Mouse (Mus musculus) thymus, adult 18-20 months (tissue): ENCODE data around the gene Dpp6.

Experiments used
- DNase-seq, 2 experiments: peaks; one replicate each; pipeline ENCODE4 v3.0.0; 2022; ENCODE audit warnings: mixed read lengths in 2 of 2

Gene Dpp6

DNA sequence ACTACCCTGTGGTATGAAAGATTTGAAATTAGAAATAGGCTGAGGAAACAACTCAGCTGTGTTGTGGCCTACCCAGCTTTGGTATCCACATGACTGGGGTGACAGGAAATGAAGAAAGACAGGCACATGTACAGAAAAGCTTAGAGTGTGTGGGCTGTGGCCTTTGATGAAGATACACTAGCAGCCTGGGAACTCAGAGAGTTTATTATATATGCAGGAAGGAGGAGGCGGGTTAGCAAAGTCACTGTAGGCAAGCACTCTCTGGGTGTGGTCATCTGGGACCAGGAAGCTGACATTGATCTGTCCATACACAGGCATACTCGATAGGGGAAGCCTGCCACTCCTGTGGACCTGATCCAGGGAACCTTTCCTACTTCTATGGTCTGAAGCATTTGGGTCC is 487.1 kb downstream of the Dpp6 start:
- DNase-seq = peak in 1 of 2 experiments; percentile 30

DNA sequence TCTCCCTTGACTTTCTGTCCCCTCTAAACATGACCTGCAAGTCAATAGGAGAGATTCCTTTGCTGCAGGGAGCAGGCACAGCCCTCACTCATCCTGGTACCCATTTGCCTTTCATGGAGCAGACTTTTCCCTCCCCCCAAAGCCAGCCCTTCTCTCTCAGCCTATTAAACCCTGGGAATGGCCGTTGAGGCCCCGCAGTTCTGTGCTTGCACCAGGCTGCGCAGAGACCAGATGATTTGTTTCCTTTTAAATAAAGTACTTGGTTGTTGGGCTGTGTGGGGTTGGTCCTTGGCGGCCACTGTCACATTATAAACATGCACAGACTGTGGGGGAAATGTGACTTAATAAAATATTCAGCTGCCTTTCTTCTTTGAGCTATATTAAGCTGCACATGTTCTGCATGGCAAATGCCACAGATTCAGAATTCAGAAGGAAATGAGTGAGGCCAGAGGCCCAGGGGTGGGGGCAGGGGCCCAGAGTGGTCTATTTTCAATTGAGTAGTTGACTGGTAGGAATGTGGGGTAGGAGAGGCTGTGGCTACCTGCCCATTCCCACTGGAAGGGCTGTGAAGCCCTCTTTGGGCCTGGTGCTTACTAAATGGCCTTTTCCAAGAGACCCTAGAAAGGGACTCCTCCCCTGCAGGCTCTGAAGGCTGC is 489.6 kb downstream of the Dpp6 start:
- no peak for DNase-seq

DNA sequence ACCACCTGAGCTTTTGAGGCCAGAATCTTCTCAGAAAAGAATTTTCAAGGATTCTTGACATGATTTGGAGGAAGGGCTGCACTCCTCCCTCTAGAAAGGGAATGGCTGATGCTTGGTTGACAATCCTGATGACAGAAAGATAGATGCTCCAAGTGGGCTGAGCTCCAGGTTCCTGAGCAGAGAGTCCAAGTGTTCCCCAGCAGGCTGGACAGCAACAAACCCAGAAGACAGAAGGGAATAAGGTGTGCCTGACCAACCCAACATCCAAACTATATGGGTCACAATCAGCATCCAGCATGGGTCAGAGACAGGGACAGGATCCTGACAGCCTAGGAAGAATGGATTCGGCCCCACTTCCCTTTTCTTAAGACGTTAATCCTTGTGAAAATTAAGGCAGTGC is 493.2 kb downstream of the Dpp6 start:
- DNase-seq = no peak

DNA sequence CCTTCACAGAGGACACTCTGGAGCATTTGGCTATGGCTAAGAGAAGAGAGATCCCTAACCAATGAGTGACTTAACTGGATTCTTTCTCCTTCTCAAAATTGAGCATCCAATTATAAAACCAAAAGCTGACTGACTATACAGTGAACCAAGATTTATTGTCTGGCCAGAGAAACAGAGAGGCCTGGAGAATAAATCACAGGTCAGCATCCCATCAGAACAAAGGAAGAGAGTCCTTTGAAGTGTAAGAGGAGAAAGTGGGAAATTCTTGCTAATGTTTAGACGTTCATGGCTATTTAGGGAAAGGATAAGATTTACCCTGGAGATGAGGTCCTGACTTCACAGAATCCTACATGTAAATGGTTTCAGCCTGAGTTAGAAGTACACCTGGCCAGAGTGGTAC is 499.7 kb downstream of the Dpp6 start:
- no peak for DNase-seq

DNA sequence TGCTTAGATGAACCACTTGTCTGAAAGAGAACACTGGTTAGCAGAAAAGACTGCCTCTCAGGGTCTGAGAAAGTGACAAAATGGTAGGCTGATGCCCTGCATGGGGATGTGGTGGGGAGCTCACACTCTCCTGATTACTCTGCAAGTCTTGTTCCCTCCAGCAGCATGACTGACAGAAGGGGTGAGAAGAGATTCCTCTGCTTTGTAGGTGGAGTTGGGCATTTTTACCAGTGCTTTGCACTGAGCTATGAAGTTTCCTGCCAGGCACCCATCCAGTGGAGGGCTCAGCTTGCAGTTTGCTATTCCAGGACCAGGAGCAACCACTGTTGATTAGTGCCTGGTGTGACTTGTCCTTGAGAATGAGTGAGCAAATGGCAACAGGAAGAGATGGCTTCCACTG is 500.3 kb downstream of the Dpp6 start:
- DNase-seq = no peak

DNA sequence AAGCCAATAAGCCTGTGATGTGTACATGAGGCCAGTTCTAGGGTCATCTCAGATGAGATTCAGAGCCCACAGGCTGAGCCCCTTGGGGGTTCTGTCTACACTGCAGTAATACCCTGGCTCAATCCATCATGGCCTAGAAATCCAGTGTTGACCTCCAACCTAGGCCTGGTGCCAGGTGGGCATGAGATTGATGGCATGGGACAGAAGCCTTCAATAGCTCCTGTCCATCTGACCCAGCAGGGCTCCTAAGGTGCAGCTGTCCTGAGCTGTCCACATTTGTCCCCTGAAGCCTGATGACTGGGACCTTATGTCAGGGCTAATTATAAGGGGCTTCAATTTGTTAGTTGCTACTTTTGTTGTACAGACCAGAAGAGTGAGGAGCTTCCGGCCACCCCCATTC is 500.8 kb downstream of the Dpp6 start:
- no peak for DNase-seq

DNA sequence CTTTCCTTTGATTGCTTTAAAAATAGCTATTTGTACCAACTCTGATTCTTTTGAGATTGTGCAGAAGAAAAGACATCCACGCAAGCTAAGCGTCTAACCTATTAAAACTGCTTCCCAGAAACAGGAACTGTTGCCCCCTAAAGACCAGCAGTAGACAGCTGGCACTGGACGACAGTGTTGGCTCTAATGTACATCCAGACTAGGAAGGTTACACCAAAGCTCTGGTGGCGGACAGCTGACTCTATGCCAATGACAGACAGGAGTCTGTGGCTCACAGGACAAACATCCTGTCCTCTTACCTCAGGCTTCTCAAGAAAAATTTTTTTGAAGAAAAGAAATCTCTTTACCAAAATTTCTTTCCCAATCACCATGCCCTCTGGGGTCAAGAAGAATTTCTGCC is 502.7 kb downstream of the Dpp6 start:
- no peak for DNase-seq

DNA sequence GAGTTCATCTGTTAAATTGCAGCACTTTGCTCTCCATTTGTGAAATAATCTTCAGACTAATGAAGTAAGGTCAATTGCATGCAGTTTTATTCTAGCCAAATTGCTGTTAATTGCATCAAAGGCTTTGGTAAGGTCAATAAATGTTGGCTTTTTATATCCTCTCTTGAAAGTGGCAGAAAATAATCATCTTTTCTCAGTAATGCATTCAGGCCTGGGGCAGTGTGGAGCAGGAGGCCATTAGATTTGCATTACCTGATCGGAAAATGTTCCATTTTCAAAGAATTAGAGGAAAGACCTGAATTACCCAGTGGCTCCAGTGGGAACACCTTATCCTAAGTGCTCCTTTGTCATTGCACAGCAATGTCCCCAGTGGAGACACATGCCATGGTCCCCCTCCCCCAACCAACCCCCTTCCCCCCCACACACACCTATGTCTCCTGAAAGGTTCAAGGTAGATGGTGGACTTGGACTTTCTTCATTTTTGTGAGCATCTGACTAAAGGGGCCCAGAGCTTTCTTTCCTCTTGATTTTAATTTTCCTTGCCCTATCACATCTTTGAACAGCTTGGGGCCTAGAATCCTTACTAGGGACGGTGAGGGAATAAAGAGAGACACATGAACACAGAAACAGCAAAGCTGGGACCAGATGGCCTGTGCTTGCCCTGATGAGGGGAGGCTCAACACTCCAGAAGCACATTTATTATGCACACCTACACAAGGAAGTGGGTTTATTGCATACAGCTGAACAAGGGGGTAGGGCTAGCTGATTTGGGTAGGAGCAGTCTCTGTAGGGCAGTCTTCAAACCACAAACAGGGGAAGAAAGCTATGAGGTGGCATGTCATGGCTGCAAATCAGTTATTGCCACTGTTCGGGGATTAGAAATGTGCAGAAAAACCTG is 506.1 kb downstream of the Dpp6 start:
- DNase-seq = no peak

DNA sequence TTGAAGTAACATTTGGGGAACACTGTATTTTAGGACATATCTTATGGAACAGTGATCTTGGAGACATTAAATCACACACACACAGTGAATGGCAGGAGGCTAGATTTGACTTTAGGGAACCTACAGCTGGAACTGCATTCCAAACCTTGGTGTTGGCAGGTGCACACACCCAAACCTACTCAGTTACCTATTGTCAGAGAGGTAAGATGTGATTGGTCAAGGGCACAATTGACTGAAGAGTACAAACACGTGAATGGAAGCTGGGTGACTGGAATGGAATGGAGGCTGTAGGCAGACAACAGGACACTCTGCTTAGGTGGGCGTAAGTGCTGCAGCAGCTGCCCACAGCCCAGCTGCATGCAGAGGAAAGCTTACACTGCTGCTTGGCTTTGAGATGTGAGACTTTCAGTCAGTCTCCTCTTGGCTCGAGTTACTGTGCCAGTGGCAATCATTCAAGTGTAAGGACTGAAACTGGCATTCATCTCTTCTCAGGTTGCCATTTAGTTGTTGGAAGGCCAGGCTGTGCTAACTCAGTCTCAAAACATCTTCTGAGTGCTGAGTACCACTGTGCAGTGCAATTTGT is 507.4 kb downstream of the Dpp6 start:
- DNase-seq = no peak

DNA sequence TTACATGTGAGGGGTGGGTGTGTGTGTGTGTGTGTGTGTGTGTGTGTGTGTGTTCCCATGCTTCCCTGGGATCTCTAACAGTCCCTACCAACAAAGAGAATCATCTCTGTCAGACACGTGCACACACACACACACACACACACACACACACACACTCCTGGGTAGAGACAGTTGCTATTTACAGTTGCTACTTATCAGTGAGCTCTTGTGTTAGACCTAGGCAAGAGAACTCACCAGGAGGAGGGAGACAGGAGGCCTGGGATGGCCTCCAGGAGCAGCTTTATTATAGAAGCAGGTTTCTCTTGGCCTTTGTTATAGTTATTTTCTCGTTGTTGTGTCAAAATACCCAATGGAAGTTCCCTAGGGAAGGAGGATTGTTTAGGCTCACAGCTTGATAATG is 519.7 kb downstream of the Dpp6 start:
- no peak for DNase-seq

DNA sequence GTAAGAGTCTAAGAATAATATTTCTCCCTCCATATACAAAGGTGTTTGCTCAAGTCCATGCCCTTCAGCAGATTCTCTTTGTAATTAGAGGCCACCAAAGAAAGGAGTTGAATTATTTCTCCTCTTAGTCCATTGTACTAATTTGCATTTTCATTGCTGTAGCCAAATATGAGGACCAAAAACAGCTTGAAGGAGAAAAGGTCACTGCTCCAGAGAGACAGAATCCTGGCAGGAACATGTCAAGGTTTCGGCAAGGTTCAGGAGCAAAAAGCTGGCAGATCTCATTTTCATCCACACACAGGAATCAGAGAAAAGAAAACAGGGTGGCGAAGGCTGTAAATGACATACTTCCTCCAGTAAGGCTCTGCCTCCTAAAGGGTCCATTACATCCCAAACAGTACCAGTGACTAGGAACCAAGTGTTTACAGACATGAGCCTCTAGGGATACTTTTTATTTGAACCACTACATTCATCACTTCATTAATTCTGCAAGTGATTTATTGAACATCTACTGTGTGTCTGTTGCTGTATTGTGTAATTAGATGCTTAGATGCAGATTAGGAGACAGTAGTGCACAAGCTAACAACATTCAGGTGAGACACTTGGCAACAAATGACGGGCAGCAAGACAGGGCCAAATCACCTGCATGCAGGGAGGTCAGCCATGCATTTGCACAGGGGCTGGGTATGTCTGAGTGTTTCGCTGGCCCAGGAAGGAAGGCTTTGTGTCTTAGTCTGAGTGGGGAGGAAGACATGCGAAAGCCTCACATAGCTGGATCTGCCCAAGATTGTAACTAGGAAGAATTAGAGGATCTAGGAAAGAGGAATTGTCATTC is 522.4 kb downstream of the Dpp6 start:
- no peak for DNase-seq

DNA sequence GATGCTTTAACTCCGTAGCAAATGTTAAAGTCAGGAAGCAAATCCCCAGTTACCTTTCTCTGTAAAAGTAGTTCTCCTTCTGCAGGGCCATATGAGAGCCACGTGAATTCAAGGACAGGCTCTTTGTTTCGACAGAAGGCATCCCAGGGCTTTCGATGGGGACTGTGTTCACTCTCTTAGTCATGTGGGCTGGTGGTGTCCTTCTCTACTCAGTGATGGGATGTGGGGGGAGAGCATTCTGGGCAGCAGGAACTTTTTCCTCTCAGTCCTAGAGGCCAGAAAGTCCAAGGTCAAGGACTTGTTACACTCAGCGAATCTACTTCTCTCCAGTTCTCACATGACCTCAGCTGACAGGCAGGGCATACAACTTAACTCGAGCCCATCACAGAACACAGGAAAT is 525.3 kb downstream of the Dpp6 start:
- no peak for DNase-seq

DNA sequence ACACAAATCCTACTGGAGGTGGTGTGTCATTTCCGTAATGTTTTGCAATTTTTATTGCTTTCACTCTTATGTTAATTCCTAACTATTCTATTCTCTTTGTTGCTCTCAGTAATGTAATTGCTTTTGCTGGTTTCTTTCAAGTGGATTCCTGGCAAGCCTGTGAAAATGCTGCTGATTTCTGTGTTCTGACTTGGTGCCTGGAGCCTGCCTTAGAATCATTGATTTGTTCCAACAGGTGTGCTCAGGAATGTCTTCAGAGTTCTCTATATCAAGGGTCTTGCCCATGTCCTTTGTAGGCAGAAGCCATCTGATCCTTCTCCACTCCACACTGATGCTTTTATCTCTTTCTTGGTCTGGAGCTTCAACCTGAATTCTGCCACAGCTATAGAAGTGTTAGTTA is 526.6 kb downstream of the Dpp6 start:
- no peak for DNase-seq

DNA sequence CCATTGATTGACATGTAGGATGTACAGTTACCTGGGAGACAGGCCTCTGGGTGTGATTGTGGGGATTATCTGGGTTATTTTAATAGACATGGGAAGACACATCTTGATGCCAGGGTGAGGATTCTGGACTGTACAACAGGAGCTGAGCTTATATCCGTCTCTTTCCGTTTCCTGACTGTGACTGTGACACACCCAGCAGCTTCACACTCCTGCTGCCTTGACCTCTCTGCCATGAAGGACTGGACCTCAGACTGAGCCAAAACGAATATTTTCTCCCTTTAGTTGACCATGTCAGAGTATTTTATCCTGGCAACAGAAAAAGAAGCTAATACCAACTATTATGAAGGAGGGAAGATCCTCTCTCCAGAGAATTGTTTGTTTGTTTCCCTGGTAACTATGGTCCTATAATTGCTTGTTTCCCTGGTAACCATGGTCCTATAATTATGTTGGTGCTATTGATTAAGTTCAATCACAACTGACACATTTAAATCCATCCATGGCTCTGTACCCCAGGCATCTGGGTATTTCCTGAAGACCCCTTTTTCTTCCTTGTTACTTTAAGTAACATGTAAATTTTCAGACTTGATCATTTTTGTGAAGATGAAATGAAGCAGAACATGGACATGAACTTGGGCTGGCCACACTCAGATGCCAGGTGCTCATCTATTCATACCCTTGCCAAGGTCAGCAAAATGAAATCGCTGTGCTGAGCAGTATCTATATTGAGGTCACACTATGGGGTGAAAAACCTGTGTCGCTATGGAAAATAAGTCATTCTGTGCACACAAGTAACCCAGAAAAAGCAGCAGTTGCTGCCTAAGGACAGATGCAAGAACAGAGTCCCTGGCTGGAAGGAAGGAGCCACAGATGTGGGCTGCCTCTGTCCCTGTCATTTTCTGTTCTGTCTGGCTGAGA is 531.4 kb downstream of the Dpp6 start:
- no peak for DNase-seq

DNA sequence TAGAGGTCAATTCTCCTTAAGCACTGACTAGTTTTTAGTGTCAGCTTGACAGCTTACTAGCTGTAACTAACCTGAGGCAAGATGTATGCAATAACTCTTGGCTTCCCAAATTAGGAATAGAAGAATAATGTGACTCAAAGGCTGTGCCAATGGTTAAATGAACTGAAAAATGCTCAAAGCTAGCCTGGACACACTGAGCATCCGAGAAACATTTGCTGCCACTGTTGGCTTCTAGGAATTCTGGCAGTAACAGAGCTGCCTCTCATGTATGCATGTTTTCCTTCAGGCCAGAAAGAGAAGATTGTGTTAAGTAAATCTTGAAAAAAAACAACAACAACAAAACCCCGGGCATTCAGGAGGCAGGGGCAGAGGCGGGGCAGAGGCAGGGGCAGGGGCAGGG is 540.6 kb downstream of the Dpp6 start:
- DNase-seq = no peak

DNA sequence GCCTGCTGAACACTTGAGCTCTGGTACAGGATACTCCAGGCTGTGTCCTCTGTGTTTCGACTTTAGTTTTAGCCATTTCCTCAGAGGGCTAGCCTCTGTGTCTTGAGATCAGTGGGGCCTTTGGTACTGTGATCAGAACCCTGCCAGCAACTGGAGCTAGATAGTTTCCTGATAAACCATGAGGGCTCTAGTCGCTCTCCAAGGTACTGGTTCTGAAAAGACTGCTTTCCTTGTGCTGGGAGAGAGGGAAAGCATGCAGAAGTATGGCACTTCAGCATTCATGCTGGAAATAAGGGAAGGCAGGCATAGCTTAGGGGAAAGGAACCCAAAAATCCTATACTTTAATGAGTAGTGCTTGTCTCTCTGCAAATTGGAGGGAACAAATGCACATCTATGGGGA is 548.9 kb downstream of the Dpp6 start:
- no peak for DNase-seq

DNA sequence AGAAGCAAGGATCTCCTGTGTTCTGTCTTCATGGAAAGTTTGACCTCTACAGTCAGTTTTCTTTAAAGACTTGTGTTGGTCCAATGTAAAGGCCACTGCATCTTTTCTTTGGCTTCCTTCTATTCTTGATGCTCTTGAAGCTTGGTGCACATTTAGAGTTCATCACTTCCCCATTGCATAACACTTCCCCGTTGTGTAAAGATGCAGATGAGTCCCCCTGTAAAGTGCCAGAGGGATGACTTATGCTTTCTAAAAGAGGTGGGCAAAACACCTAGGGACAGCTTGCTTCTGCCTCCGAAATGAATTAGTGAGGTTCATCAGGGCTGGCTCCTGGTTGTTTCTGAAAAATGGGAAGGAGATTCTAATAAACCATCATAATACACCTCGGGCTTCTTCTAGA is 553.8 kb downstream of the Dpp6 start:
- no peak for DNase-seq

DNA sequence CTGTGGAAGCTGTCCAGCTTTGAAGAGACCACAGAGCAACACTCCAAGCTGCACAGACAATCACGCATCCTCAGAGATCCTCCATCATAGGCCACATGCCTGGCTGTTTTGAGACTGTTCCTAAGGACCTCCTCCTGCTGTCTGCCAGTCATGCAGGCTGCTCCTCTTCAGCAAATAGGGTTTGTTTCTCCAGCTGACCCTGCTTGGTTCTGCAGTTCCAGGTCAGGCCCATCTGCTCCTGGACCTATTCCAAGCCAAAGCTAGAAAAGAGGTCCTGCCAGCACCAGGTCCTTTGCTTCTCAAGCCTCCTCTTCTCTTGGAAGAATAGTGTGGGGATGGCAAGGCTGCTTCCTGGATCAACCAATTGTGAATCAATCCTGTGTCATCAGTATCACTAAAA is 556.9 kb downstream of the Dpp6 start:
- no peak for DNase-seq

DNA sequence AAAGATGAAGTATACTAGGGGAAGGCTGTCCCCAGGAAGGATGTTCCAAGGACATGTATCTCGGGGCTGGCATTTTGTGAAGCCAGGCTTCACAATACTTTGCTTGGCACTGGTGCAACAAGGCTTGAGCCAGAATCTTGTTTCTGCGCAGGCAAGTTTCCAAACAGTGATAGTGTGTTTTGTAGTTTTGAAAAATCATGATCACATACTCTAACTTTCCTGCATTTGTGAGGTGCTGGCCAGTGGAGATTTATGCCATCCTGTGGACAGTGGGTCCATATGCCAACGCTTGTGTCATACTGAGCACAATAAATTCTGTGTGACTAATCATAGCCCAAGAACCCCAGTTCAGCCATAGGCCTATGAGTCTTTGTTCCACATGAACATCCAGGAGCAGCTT is 558.8 kb downstream of the Dpp6 start:
- DNase-seq = no peak

DNA sequence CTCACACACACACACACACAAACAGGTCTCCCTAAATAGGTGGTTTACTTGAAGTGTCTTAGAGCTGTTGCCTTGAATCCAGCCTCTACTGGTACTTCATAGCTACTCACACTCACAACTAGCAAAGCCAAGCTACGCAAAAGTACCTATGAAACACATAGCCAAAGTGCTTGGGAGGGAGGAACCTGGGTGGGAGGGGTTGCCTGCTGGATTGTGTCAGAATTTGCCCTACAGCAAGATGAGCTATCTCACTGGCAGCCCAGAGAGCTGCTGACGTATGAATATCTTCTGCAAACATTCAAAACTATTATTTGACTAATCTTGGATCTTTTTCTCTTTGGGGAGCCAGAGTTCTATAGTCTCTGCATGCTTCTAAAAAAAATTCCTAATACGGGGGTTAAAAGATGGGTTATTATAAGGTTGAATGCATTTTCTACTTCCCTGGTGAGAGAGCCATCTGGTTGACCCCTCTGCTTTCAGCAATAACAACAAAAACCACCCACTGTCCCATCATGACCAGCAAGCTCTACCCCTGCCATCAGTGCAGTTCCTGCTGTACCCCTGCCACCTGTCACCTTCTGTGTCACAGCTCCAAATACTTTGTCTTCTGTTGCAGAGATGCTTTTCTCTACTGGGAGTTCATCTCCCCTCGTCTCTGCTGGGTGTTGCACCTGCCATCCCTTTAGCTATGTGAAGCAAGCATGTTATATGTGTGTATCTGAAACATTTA is 563.8 kb downstream of the Dpp6 start:
- no peak for DNase-seq

DNA sequence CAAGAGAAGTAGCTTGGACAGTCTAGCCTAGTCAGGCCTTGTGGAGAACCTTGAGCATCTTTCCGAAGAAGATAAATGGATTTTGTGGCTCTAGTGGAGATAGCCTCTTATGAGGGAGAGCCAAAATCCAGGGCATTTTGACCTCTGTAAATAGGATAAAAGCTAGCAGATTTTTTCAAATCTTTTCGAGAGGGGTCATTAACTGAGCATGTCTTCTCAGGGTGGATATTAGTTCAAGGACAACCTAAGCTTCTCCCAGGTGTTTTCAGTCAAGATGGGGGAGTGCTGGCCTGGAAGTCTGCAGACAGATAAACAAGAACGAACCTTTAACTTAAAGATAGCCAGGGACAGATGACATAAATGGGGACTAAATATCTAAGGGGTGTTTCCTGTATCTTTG is 581.4 kb downstream of the Dpp6 start:
- no peak for DNase-seq
